Mouse (Mus musculus): ENCODE data around the gene Stil. TPM values are rescaled to one million over a fixed set of nuclear protein-coding genes. Genes with fewer than 3 reads are reported as not detected.

The Stil gene
- polyA plus RNA-seq, 1 experiment from 2014 or later, result 4.9 TPM

- H3K4me1 ChIP-seq (replicated peaks; ENCODE audit: control insufficient read depth, insufficient read depth, low read length), result peaks cover 9% of the 10 kb centered on the region
- H3K4me3 ChIP-seq (replicated peaks; ENCODE audit: low read length), result no peak overlapping the region
- H3K4me2 ChIP-seq (ENCODE audit: low read length), result no peak overlapping the region
- ATAC-seq, result no peak
- H3K27ac ChIP-seq (ENCODE audit: low read length), result no peak overlapping the region
- H3K27me3 ChIP-seq (replicated peaks; ENCODE audit: control insufficient read depth, insufficient read depth, low read length), result no peaks in the 10 kb centered on the region
- H3K36me3 ChIP-seq (ENCODE audit: control insufficient read depth, insufficient read depth), result no peaks in the 10 kb centered on the region
- no peak overlapping the region for H3K9ac ChIP-seq (replicated peaks; ENCODE audit: low read depth, low read length)
- 91% methylated on average over 1 of the region's 1 CpGs for WGBS
- no peaks in the 10 kb centered on the region for H3K9me3 ChIP-seq (ENCODE audit: control insufficient read depth, low read length)
These were observed 17.3 kb upstream of the Stil start for GRCm38 (mm10) chr4:114982619-114983018.

GRCm38 (mm10) chr4:114983020-114983419, 16.9 kb upstream of the Stil start:
- no peak overlapping the region for H3K9ac ChIP-seq (replicated peaks; ENCODE audit: low read depth, low read length)
- H3K4me1 ChIP-seq (replicated peaks; ENCODE audit: control insufficient read depth, insufficient read depth, low read length), result peaks cover 10% of the 10 kb centered on the region
- H3K27me3 ChIP-seq (replicated peaks; ENCODE audit: control insufficient read depth, insufficient read depth, low read length), result no peaks in the 10 kb centered on the region
- no peak for ATAC-seq
- WGBS, result 77% methylated on average over 1 of the region's 1 CpGs
- no peak overlapping the region for H3K27ac ChIP-seq (ENCODE audit: low read length)
- no peaks in the 10 kb centered on the region for H3K9me3 ChIP-seq (ENCODE audit: control insufficient read depth, low read length)
- H3K4me3 ChIP-seq (replicated peaks; ENCODE audit: low read length), result no peak overlapping the region
- no peaks in the 10 kb centered on the region for H3K36me3 ChIP-seq (ENCODE audit: control insufficient read depth, insufficient read depth)
- H3K4me2 ChIP-seq (ENCODE audit: low read length), result no peak overlapping the region

- H3K4me2 ChIP-seq (ENCODE audit: low read length), result peak overlapping the region; percentile 65
- H3K27me3 ChIP-seq (replicated peaks; ENCODE audit: control insufficient read depth, insufficient read depth, low read length), result no peaks in the 10 kb centered on the region
- peak overlapping the region; percentile 99 for H3K9ac ChIP-seq (replicated peaks; ENCODE audit: low read depth, low read length)
- no peaks in the 10 kb centered on the region for H3K9me3 ChIP-seq (ENCODE audit: control insufficient read depth, low read length)
- peak overlapping the region; percentile 80 for H3K4me3 ChIP-seq (replicated peaks; ENCODE audit: low read length)
- ATAC-seq, result peak; percentile 36
- no peaks in the 10 kb centered on the region for H3K36me3 ChIP-seq (ENCODE audit: control insufficient read depth, insufficient read depth)
- 2% methylated on average over 8 of the region's 8 CpGs for WGBS
- H3K4me1 ChIP-seq (replicated peaks; ENCODE audit: control insufficient read depth, insufficient read depth, low read length), result peaks cover 10% of the 10 kb centered on the region
- H3K27ac ChIP-seq (ENCODE audit: low read length), result peak overlapping the region; percentile 100
These were observed 13.8 kb upstream of the Stil start for GRCm38 (mm10) chr4:114986211-114986590.

- H3K9ac ChIP-seq (replicated peaks; ENCODE audit: low read depth, low read length), result peak within 1 kb of the TSS; percentile 99
- 0% methylated on average over 83 of the region's 93 CpGs for WGBS
These were observed 13.1 kb upstream of the Stil start, which contains the start of gene Cmpk1 for GRCm38 (mm10) chr4:114986591-114987432. TSS of gene Cmpk1 (minus strand) at chr4:114987241.

GRCm38 (mm10) chr4:114994218-114994617, 5.7 kb upstream of the Stil start:
- 84% methylated on average over 3 of the region's 3 CpGs for whole genome bisulfite sequencing
- Histone ChIP-seq H3K4me1 (replicated peaks; ENCODE audit: control insufficient read depth, insufficient read depth, low read length) (0 out of 2 replicates have a peak, but pooled peaks cover 2% of the 10 kb centered on the region), H3K27ac (ENCODE audit: low read length) (no peak overlapping the region), H3K9ac (replicated peaks; ENCODE audit: low read depth, low read length) (no peak overlapping the region), H3K9me3 (ENCODE audit: control insufficient read depth, low read length) (no peaks in the 10 kb centered on the region), H3K27me3 (replicated peaks; ENCODE audit: control insufficient read depth, insufficient read depth, low read length) (no peaks in the 10 kb centered on the region), H3K36me3 (ENCODE audit: control insufficient read depth, insufficient read depth) (no peaks in the 10 kb centered on the region), H3K4me2 (ENCODE audit: low read length) (no peak overlapping the region), H3K4me3 (replicated peaks; ENCODE audit: low read length) (no peak overlapping the region)
- no peak for ATAC-seq

More at GRCm38 (mm10) chr4:114986591-114987432, 13.1 kb upstream of the Stil start, which contains the start of gene Cmpk1:
- H3K4me1 ChIP-seq (replicated peaks; ENCODE audit: control insufficient read depth, insufficient read depth, low read length), result peaks cover 10% of the 10 kb centered on the region
- peak within 1 kb of the TSS; percentile 100 for H3K27ac ChIP-seq (ENCODE audit: low read length)
- H3K27me3 ChIP-seq (replicated peaks; ENCODE audit: control insufficient read depth, insufficient read depth, low read length), result no peaks in the 10 kb centered on the region
- peak; percentile 97 for ATAC-seq
- H3K4me3 ChIP-seq (replicated peaks; ENCODE audit: low read length), result peak within 1 kb of the TSS; percentile 80
- H3K36me3 ChIP-seq (ENCODE audit: control insufficient read depth, insufficient read depth), result no peaks in the 10 kb centered on the region
- H3K4me2 ChIP-seq (ENCODE audit: low read length), result peak within 1 kb of the TSS; percentile 65
- no peaks in the 10 kb centered on the region for H3K9me3 ChIP-seq (ENCODE audit: control insufficient read depth, low read length)

GRCm38 (mm10) chr4:114997051-114997450, 2.9 kb upstream of the Stil start:
- no peaks in the 10 kb centered on the region for H3K27me3 ChIP-seq (replicated peaks; ENCODE audit: control insufficient read depth, insufficient read depth, low read length)
- peaks cover 13% of the 10 kb centered on the region for H3K4me1 ChIP-seq (replicated peaks; ENCODE audit: control insufficient read depth, insufficient read depth, low read length)
- no peaks in the 10 kb centered on the region for H3K9me3 ChIP-seq (ENCODE audit: control insufficient read depth, low read length)
- no peak overlapping the region for H3K4me2 ChIP-seq (ENCODE audit: low read length)
- H3K9ac ChIP-seq (replicated peaks; ENCODE audit: low read depth, low read length), result no peak overlapping the region
- no peaks in the 10 kb centered on the region for H3K36me3 ChIP-seq (ENCODE audit: control insufficient read depth, insufficient read depth)
- no peak for ATAC-seq
- H3K4me3 ChIP-seq (replicated peaks; ENCODE audit: low read length), result no peak overlapping the region
- 47% methylated on average over 3 of the region's 3 CpGs for WGBS
- no peak overlapping the region for H3K27ac ChIP-seq (ENCODE audit: low read length)

- Histone ChIP-seq H3K9ac (replicated peaks; ENCODE audit: low read depth, low read length) (peak overlapping the region; percentile 80), H3K4me1 (replicated peaks; ENCODE audit: control insufficient read depth, insufficient read depth, low read length) (peaks cover 13% of the 10 kb centered on the region), H3K4me2 (ENCODE audit: low read length) (peak overlapping the region; percentile 61), H3K27ac (ENCODE audit: low read length) (peak overlapping the region; percentile 95), H3K27me3 (replicated peaks; ENCODE audit: control insufficient read depth, insufficient read depth, low read length) (no peaks in the 10 kb centered on the region), H3K36me3 (ENCODE audit: control insufficient read depth, insufficient read depth) (no peaks in the 10 kb centered on the region), H3K9me3 (ENCODE audit: control insufficient read depth, low read length) (no peaks in the 10 kb centered on the region), H3K4me3 (replicated peaks; ENCODE audit: low read length) (peak overlapping the region; percentile 58)
- WGBS, result 8% methylated on average over 9 of the region's 9 CpGs
- no peak; the same call in 1 of the 2 replicates for ATAC-seq
These were observed 550 bp upstream of the Stil start for GRCm38 (mm10) chr4:114999445-114999772.

GRCm38 (mm10) chr4:115000429-115000795, 453 bp downstream of the Stil start:
- Histone ChIP-seq H3K4me3 (replicated peaks; ENCODE audit: low read length) (peak overlapping the region; percentile 58), H3K4me2 (ENCODE audit: low read length) (peak overlapping the region; percentile 54), H3K4me1 (replicated peaks; ENCODE audit: control insufficient read depth, insufficient read depth, low read length) (peaks cover 13% of the 10 kb centered on the region), H3K9me3 (ENCODE audit: control insufficient read depth, low read length) (no peaks in the 10 kb centered on the region), H3K27ac (ENCODE audit: low read length) (no peak overlapping the region), H3K9ac (replicated peaks; ENCODE audit: low read depth, low read length) (peak overlapping the region; percentile 37), H3K27me3 (replicated peaks; ENCODE audit: control insufficient read depth, insufficient read depth, low read length) (no peaks in the 10 kb centered on the region), H3K36me3 (ENCODE audit: control insufficient read depth, insufficient read depth) (no peaks in the 10 kb centered on the region)
- peak; percentile 3; the same call in 1 of the 2 replicates for ATAC-seq
- under 1% methylated on average over 8 of the region's 8 CpGs for WGBS

GRCm38 (mm10) chr4:115014276-115014675, 14.3 kb downstream of the Stil start:
- Histone ChIP-seq H3K4me2 (ENCODE audit: low read length) (no peak overlapping the region), H3K27me3 (replicated peaks; ENCODE audit: control insufficient read depth, insufficient read depth, low read length) (no peaks in the 10 kb centered on the region), H3K27ac (ENCODE audit: low read length) (no peak overlapping the region), H3K36me3 (ENCODE audit: control insufficient read depth, insufficient read depth) (no peaks in the 10 kb centered on the region), H3K4me1 (replicated peaks; ENCODE audit: control insufficient read depth, insufficient read depth, low read length) (no peaks in the 10 kb centered on the region), H3K9ac (replicated peaks; ENCODE audit: low read depth, low read length) (no peak overlapping the region), H3K4me3 (replicated peaks; ENCODE audit: low read length) (no peak overlapping the region), H3K9me3 (ENCODE audit: control insufficient read depth, low read length) (no peaks in the 10 kb centered on the region)
- ATAC-seq, result no peak
- 95% methylated on average over 3 of the region's 3 CpGs for WGBS

All from forebrain, embryonic 16.5 days (tissue).